ENCODE assay signal across 9 mouse cellular contexts in the genomic region with DNA sequence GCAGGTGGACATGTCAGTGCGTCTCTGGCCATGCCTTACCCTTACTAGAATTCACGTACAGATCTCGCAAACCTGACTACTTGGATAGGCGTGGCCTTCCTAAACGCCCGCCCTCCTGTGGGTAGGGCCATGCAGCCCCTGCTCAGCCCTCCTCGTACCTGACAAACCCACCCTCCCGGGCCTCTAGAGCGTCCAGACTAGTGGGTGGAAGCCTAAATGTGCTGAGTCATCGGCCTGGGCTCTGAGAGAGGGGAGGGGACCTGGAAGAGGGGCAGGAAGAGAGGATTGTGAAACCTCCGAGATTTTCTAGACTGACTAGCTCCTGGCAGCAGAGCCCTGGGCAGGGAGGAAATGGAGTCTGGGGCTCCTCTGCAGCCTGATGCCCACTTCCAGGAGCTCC. TPM values are rescaled to one million over a fixed set of nuclear protein-coding genes. Genes with fewer than 3 reads are reported as not detected.
DNase-seq lines count a peak whose midpoint lies in the region; ATAC-seq and TF ChIP-seq lines count a peak whose summit lies in the region.
"Had no signal": no experiment of that assay in that cellular context is flagged by ENCODE, and none has a peak within 500 bp of the region (broad histone marks: within the 10 kb centered on the region; RNA-seq: fewer than 3 reads in every experiment).

No protein-coding gene starts in this region.

- no peaks in the 10 kb centered on the region; the same call in 1 of the 2 replicates for H3K79me2 ChIP-seq in liver, adult 2 months (ENCODE audit: control insufficient read depth, insufficient read depth, low read length)

- H3K9ac ChIP-seq in forebrain, embryonic 15.5 days (replicated peaks), result peak overlapping the region; percentile 32
- peak overlapping the region; percentile 65; the same call in 1 of the 2 replicates for H3K9ac ChIP-seq in hindbrain, embryonic 14.5 days
- peak overlapping the region; percentile 53 for H3K9ac ChIP-seq in liver, adult 2 months (ENCODE audit: low read depth, low read length)
- peak overlapping the region; percentile 46 for H3K9ac ChIP-seq in midbrain, embryonic 16.5 days (ENCODE audit: low read depth, low read length)

- TF ChIP-seq POLR2A in liver, adult 2 months (IDR thresholded peaks at IDR 0.05; ENCODE audit: extremely low read depth, insufficient read depth, low read length), result no peak

- H3K27ac ChIP-seq in forebrain, embryonic 15.5 days (replicated peaks), result no peak overlapping the region
- peak overlapping the region; percentile 38; the same call in 1 of the 2 replicates for H3K27ac ChIP-seq in hindbrain, embryonic 14.5 days
- H3K27ac ChIP-seq in liver, adult 2 months (replicated peaks; ENCODE audit: insufficient read depth, low read depth, low read length), result peak overlapping the region; percentile 72
- H3K27ac ChIP-seq in midbrain, embryonic 16.5 days (ENCODE audit: low read length), result no peak overlapping the region

- H3K36me3 ChIP-seq in forebrain, embryonic 15.5 days, result 0 out of 2 replicates have a peak, but pooled peaks cover 7% of the 10 kb centered on the region
- peaks cover 36% of the 10 kb centered on the region for H3K36me3 ChIP-seq in hindbrain, embryonic 14.5 days (replicated peaks; ENCODE audit: control insufficient read depth, insufficient read depth)
- H3K36me3 ChIP-seq in liver, adult 2 months (ENCODE audit: control insufficient read depth, insufficient read depth, low read length), result peaks cover 31% of the 10 kb centered on the region
- H3K36me3 ChIP-seq in midbrain, embryonic 16.5 days (ENCODE audit: control insufficient read depth, insufficient read depth, low read length), result peaks cover 2% of the 10 kb centered on the region; the same call in 1 of the 2 replicates

- H3K9me3 ChIP-seq in forebrain, embryonic 15.5 days, result no peaks in the 10 kb centered on the region
- no peaks in the 10 kb centered on the region for H3K9me3 ChIP-seq in hindbrain, embryonic 14.5 days (ENCODE audit: control insufficient read depth, low read length)
- no peaks in the 10 kb centered on the region for H3K9me3 ChIP-seq in midbrain, embryonic 16.5 days (replicated peaks; ENCODE audit: control insufficient read depth, low read length, poor library complexity, severe bottlenecking)

- H3K4me2 ChIP-seq in forebrain, embryonic 15.5 days (replicated peaks), result peak overlapping the region; percentile 69
- H3K4me2 ChIP-seq in hindbrain, embryonic 14.5 days (replicated peaks), result peak overlapping the region; percentile 67
- H3K4me2 ChIP-seq in midbrain, embryonic 16.5 days (ENCODE audit: low read length), result peak overlapping the region; percentile 69

- DNase-seq in cerebellum, postnatal 10 days, result peak; percentile 18 to 28
- no peak for DNase-seq in cerebellum, postnatal 4 days (ENCODE audit: low spot score in 2 of 2)
- DNase-seq in adrenal gland, adult 2 months, result peak; percentile 76
- no peak for DNase-seq in hindbrain, embryonic 14.5 days (ENCODE audit: low spot score)
- DNase-seq in liver, adult 2 months (ENCODE audit: extremely low read depth, low read depth, low spot score), result peak; percentile 82
- no peak for DNase-seq in natural killer cell, adult 2 months (ENCODE audit: low spot score in 2 of 2)

- TF ChIP-seq CTCF in liver, adult 2 months (IDR thresholded peaks at IDR 0.05; ENCODE audit: low read depth, low read length), result no peak

- WGBS in forebrain, embryonic 15.5 days, result 19% methylated on average over 11 of the region's 11 CpGs
- 20% methylated on average over 11 of the region's 11 CpGs for WGBS in hindbrain, embryonic 14.5 days
- 2% methylated on average over 11 of the region's 11 CpGs for WGBS in liver, adult 2 months
- WGBS in midbrain, embryonic 16.5 days, result 11% methylated on average over 11 of the region's 11 CpGs

- 0 out of 2 replicates have a peak, but pooled peaks have one; percentile 25 for ATAC-seq in forebrain, embryonic 15.5 days (replicated peaks)
- no peak for ATAC-seq in hindbrain, embryonic 14.5 days (ENCODE audit: low FRiP score)
- 0 out of 2 replicates have a peak, but pooled peaks have one; percentile 26 for ATAC-seq in midbrain, embryonic 16.5 days

- peaks cover 27% of the 10 kb centered on the region for H3K4me1 ChIP-seq in forebrain, embryonic 15.5 days
- peaks cover 6% of the 10 kb centered on the region; the same call in 1 of the 2 replicates for H3K4me1 ChIP-seq in hindbrain, embryonic 14.5 days (replicated peaks; ENCODE audit: control insufficient read depth, insufficient read depth, low read length)
- H3K4me1 ChIP-seq in liver, adult 2 months (ENCODE audit: control insufficient read depth, insufficient read depth, low read length), result peaks cover 13% of the 10 kb centered on the region
- H3K4me1 ChIP-seq in midbrain, embryonic 16.5 days (ENCODE audit: control insufficient read depth, insufficient read depth, low read length), result peaks cover 22% of the 10 kb centered on the region

- H3K27me3 ChIP-seq in forebrain, embryonic 15.5 days, result no peaks in the 10 kb centered on the region
- H3K27me3 ChIP-seq in hindbrain, embryonic 14.5 days (ENCODE audit: control insufficient read depth, insufficient read depth, low read length), result no peaks in the 10 kb centered on the region
- H3K27me3 ChIP-seq in liver, adult 2 months (ENCODE audit: control insufficient read depth, insufficient read depth, low read length), result no peaks in the 10 kb centered on the region
- no peaks in the 10 kb centered on the region for H3K27me3 ChIP-seq in midbrain, embryonic 16.5 days (ENCODE audit: control insufficient read depth, insufficient read depth, low read depth, low read length)

- peak overlapping the region; percentile 59 for H3K4me3 ChIP-seq in forebrain, embryonic 15.5 days
- H3K4me3 ChIP-seq in hindbrain, embryonic 14.5 days (replicated peaks; ENCODE audit: low read length), result peak overlapping the region; percentile 60
- H3K4me3 ChIP-seq in liver, adult 2 months (ENCODE audit: insufficient read depth, low read depth, low read length), result peak overlapping the region; percentile 8
- peak overlapping the region; percentile 59 for H3K4me3 ChIP-seq in midbrain, embryonic 16.5 days (ENCODE audit: low read depth, low read length)

RNA-seq across cellular contexts. Expression of a gene that starts 3.4 kb away (rescaled TPM):
- total RNA-seq in adrenal gland, adult 2 months (2021), result 10 to 100 TPM; 45.4 to 59.2 TPM
- 40.7 and 41.3 TPM in 2 replicates for polyA plus RNA-seq in adrenal gland, adult 2 months (2012; rRNA removed)
- polyA plus RNA-seq in forebrain, embryonic 15.5 days (2015; fragmentation: Nextera tagmentation; extraction: Ambion mirVana), result 21.8 and 23.4 TPM in 2 replicates
- polyA plus RNA-seq in hindbrain, embryonic 14.5 days (2014; fragmentation: Nextera tagmentation; extraction: Ambion mirVana), result 18.6 and 20.9 TPM in 2 replicates
- 4.7 and 9.4 TPM in 2 replicates for total RNA-seq in liver, adult 2 months (2014; rRNA removed)
- 15.6 and 17.0 TPM in 2 replicates for polyA plus RNA-seq in liver, adult 2 months (2012; rRNA removed)
- polyA plus RNA-seq in midbrain, embryonic 16.5 days (2015; fragmentation: Nextera tagmentation; extraction: Ambion mirVana), result 19.0 and 23.3 TPM in 2 replicates

RNA-seq across cellular contexts. Expression of a gene that starts 15.1 kb away (rescaled TPM):
- 1 to 10 TPM; 2.9 to 3.7 TPM for total RNA-seq in adrenal gland, adult 2 months (2021)
- polyA plus RNA-seq in adrenal gland, adult 2 months (2012; rRNA removed), result 11.6 and 12.8 TPM in 2 replicates
- 55.5 and 63.3 TPM in 2 replicates for polyA plus RNA-seq in forebrain, embryonic 15.5 days (2015; fragmentation: Nextera tagmentation; extraction: Ambion mirVana)
- 61.4 and 65.0 TPM in 2 replicates for polyA plus RNA-seq in hindbrain, embryonic 14.5 days (2014; fragmentation: Nextera tagmentation; extraction: Ambion mirVana)
- 0.34 and 0.37 TPM in 2 replicates for total RNA-seq in liver, adult 2 months (2014; rRNA removed)
- polyA plus RNA-seq in liver, adult 2 months (2012; rRNA removed), result 1.00 and 1.1 TPM in 2 replicates
- polyA plus RNA-seq in midbrain, embryonic 16.5 days (2015; fragmentation: Nextera tagmentation; extraction: Ambion mirVana), result 71.6 and 76.4 TPM in 2 replicates

RNA-seq across cellular contexts. Expression of a gene that starts 23.8 kb away (rescaled TPM):
- total RNA-seq in adrenal gland, adult 2 months (2021), result 10 to 100 TPM; 44.7 to 47.8 TPM
- 18.3 and 19.5 TPM in 2 replicates for polyA plus RNA-seq in adrenal gland, adult 2 months (2012; rRNA removed)
- polyA plus RNA-seq in forebrain, embryonic 15.5 days (2015; fragmentation: Nextera tagmentation; extraction: Ambion mirVana), result 77.6 and 78.5 TPM in 2 replicates
- 50.5 and 56.8 TPM in 2 replicates for polyA plus RNA-seq in hindbrain, embryonic 14.5 days (2014; fragmentation: Nextera tagmentation; extraction: Ambion mirVana)
- 11.5 and 13.5 TPM in 2 replicates for total RNA-seq in liver, adult 2 months (2014; rRNA removed)
- 14.6 and 22.2 TPM in 2 replicates for polyA plus RNA-seq in liver, adult 2 months (2012; rRNA removed)
- 73.1 and 73.9 TPM in 2 replicates for polyA plus RNA-seq in midbrain, embryonic 16.5 days (2015; fragmentation: Nextera tagmentation; extraction: Ambion mirVana)

RNA-seq across cellular contexts. Expression of a gene that starts 37.5 kb away (rescaled TPM):
- 10 to 100 TPM; 12.9 to 17.9 TPM for total RNA-seq in adrenal gland, adult 2 months (2021)
- polyA plus RNA-seq in adrenal gland, adult 2 months (2012; rRNA removed), result 37.3 and 55.0 TPM in 2 replicates
- 104 and 107 TPM in 2 replicates for polyA plus RNA-seq in forebrain, embryonic 15.5 days (2015; fragmentation: Nextera tagmentation; extraction: Ambion mirVana)
- polyA plus RNA-seq in hindbrain, embryonic 14.5 days (2014; fragmentation: Nextera tagmentation; extraction: Ambion mirVana), result 129 and 139 TPM in 2 replicates
- total RNA-seq in liver, adult 2 months (2014; rRNA removed), result 1.1 and 2.8 TPM in 2 replicates
- polyA plus RNA-seq in liver, adult 2 months (2012; rRNA removed), result 7.7 and 13.9 TPM in 2 replicates
- 132 and 139 TPM in 2 replicates for polyA plus RNA-seq in midbrain, embryonic 16.5 days (2015; fragmentation: Nextera tagmentation; extraction: Ambion mirVana)

RNA-seq across cellular contexts. Expression of a gene that starts 43.7 kb away (rescaled TPM):
- not detected for total RNA-seq in adrenal gland, adult 2 months (2021)
- 1.1 and 6.2 TPM in 2 replicates for polyA plus RNA-seq in adrenal gland, adult 2 months (2012; rRNA removed)
- 0.84 TPM in 1 of 2 replicates, not detected in the other for polyA plus RNA-seq in forebrain, embryonic 15.5 days (2015; fragmentation: Nextera tagmentation; extraction: Ambion mirVana)
- 0.53 TPM in 1 of 2 replicates, not detected in the other for polyA plus RNA-seq in hindbrain, embryonic 14.5 days (2014; fragmentation: Nextera tagmentation; extraction: Ambion mirVana)
- total RNA-seq in liver, adult 2 months (2014; rRNA removed), result 1.0 TPM in 1 of 2 replicates, not detected in the other
- polyA plus RNA-seq in liver, adult 2 months (2012; rRNA removed), result 1.5 and 1.9 TPM in 2 replicates
- not detected in 2 replicates for polyA plus RNA-seq in midbrain, embryonic 16.5 days (2015; fragmentation: Nextera tagmentation; extraction: Ambion mirVana)
- total RNA-seq: left cerebral cortex, postnatal 14 days had no signal

Comparison
In these comparisons a context has a peak if more than half of its experiments do, and no peak if none do; other contexts are left out.
1. DNase-seq: peak in cerebellum, postnatal 10 days (2 of 2), adrenal gland, adult 2 months (single experiment) and liver, adult 2 months (single experiment); none in cerebellum, postnatal 4 days (0 of 2), hindbrain, embryonic 14.5 days (single experiment) and natural killer cell, adult 2 months (0 of 2).
2. H3K27ac ChIP-seq: peak in hindbrain, embryonic 14.5 days (single experiment) and liver, adult 2 months (single experiment); none in forebrain, embryonic 15.5 days (single experiment) and midbrain, embryonic 16.5 days (single experiment).
3. H3K4me3 ChIP-seq: peak in every context shown above with its lines; median percentile 60 in hindbrain, embryonic 14.5 days; 59 in forebrain, embryonic 15.5 days; 59 in midbrain, embryonic 16.5 days; 8 in liver, adult 2 months.
4. Peak in every context shown above with its lines, with median percentiles within 50 percentile points of each other: H3K4me2 ChIP-seq and H3K9ac ChIP-seq.